In the genomic region with DNA sequence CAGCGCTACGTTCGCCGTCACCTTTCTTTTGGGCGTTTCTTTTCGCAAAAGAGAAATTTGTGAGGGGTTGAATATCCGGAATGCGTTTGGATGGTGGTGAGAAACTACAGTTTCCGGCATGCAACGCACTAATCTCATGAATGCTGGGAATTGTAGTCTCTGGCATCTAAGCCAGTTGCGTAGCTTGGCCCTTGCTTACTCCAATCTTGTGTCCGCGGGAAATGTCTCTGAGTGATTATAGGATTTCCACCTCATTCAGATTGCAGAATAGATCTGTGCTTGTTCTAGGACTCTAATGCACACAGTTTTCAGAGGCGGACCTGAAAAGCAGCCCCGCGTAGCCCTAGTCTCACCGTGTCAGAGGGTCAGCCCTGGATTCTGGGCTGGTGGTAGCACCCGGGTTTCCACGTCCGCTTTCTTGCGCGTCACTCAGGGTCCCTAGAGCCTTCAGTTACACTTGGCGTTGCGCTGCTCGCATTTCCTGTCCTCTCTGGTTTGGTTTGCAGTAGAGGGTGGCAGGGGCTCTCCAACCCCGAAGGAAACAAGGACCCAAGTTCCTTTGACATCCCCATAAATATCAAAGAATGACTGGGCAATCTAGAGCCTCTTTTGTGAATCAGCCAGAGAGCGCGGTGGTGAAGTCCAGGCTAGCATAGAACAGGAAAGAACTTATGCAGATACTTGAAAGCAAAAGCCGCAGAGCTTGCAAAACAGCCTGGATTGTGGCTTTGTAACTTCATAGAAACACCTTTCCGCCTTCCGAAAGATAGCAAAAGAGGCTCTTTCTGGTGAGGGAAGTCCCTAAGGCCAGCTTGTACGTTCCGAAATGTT, we compare ENCODE assay signal across 8 mouse cellular contexts. TPM values are rescaled to one million over a fixed set of nuclear protein-coding genes. Genes with fewer than 3 reads are reported as not detected.
DNase-seq lines count a peak whose midpoint lies in the region; ATAC-seq and TF ChIP-seq lines count a peak whose summit lies in the region.

No protein-coding gene starts in this region.

- TF ChIP-seq POLR2A in kidney, adult 2 months (IDR thresholded peaks at IDR 0.05; ENCODE audit: low read depth, low read length), result peak; percentile 14

- H3K9me3 ChIP-seq in forebrain, embryonic 13.5 days (replicated peaks), result no peaks in the 10 kb centered on the region
- H3K9me3 ChIP-seq in hindbrain, embryonic 10.5 days, result no peaks in the 10 kb centered on the region
- no peaks in the 10 kb centered on the region for H3K9me3 ChIP-seq in midbrain, embryonic 16.5 days (replicated peaks; ENCODE audit: control insufficient read depth, low read length, poor library complexity, severe bottlenecking)

- ATAC-seq in forebrain, embryonic 13.5 days, result peak; percentile 90
- peak; percentile 94 for ATAC-seq in midbrain, embryonic 16.5 days

- peak overlapping the region; percentile 93 for H3K4me2 ChIP-seq in forebrain, embryonic 13.5 days
- H3K4me2 ChIP-seq in midbrain, embryonic 16.5 days (ENCODE audit: low read length), result peak overlapping the region; percentile 70

- no peaks in the 10 kb centered on the region for H3K27me3 ChIP-seq in kidney, adult 2 months (replicated peaks; ENCODE audit: control insufficient read depth, insufficient read depth, low read length)
- H3K27me3 ChIP-seq in forebrain, embryonic 13.5 days, result no peaks in the 10 kb centered on the region
- H3K27me3 ChIP-seq in hindbrain, embryonic 10.5 days (ENCODE audit: insufficient read depth, poor library complexity, severe bottlenecking), result no peaks in the 10 kb centered on the region
- no peaks in the 10 kb centered on the region for H3K27me3 ChIP-seq in midbrain, embryonic 16.5 days (ENCODE audit: control insufficient read depth, insufficient read depth, low read depth, low read length)

- peak overlapping the region; percentile 71 for H3K9ac ChIP-seq in forebrain, embryonic 13.5 days
- peak overlapping the region; percentile 75 for H3K9ac ChIP-seq in midbrain, embryonic 16.5 days (ENCODE audit: low read depth, low read length)

- peaks cover 14% of the 10 kb centered on the region; the same call in 1 of the 2 replicates for H3K4me1 ChIP-seq in kidney, adult 2 months (ENCODE audit: control insufficient read depth, insufficient read depth, low read length)
- H3K4me1 ChIP-seq in forebrain, embryonic 13.5 days, result peaks cover 40% of the 10 kb centered on the region
- H3K4me1 ChIP-seq in hindbrain, embryonic 10.5 days (replicated peaks), result peaks cover 36% of the 10 kb centered on the region
- peaks cover 34% of the 10 kb centered on the region for H3K4me1 ChIP-seq in midbrain, embryonic 16.5 days (ENCODE audit: control insufficient read depth, insufficient read depth, low read length)

- peaks cover 9% of the 10 kb centered on the region; the same call in 1 of the 2 replicates for H3K36me3 ChIP-seq in kidney, adult 2 months (ENCODE audit: control insufficient read depth, insufficient read depth, low read length)
- H3K36me3 ChIP-seq in forebrain, embryonic 13.5 days (ENCODE audit: poor library complexity, severe bottlenecking), result peaks cover 19% of the 10 kb centered on the region
- H3K36me3 ChIP-seq in hindbrain, embryonic 10.5 days, result peaks cover 30% of the 10 kb centered on the region
- H3K36me3 ChIP-seq in midbrain, embryonic 16.5 days (ENCODE audit: control insufficient read depth, insufficient read depth, low read length), result peaks cover 7% of the 10 kb centered on the region; the same call in 1 of the 2 replicates

- DNase-seq in kidney, adult 2 months, result peak; percentile 96
- no peak for DNase-seq in kidney, adult 8-10 months
- peak; percentile 76 to 82 for DNase-seq in adrenal gland, postnatal 36 days
- DNase-seq in hindbrain, embryonic 10.5 days (ENCODE audit: low spot score), result peak; percentile 87
- DNase-seq in liver, result peak; percentile 79
- peak; percentile 69 to 87 for DNase-seq in spleen, postnatal 4 days (ENCODE audit: low spot score in 2 of 2)

- WGBS in kidney, adult 2 months, result 3% methylated on average over 33 of the region's 33 CpGs
- 5% methylated on average over 33 of the region's 33 CpGs for WGBS in forebrain, embryonic 13.5 days
- WGBS in hindbrain, embryonic 10.5 days, result 6% methylated on average over 33 of the region's 33 CpGs
- 5% methylated on average over 33 of the region's 33 CpGs for WGBS in midbrain, embryonic 16.5 days

- H3K4me3 ChIP-seq in kidney, adult 2 months (ENCODE audit: insufficient read depth, low read depth, low read length), result peak overlapping the region; percentile 57
- H3K4me3 ChIP-seq in forebrain, embryonic 13.5 days, result peak overlapping the region; percentile 91
- peak overlapping the region; percentile 94 for H3K4me3 ChIP-seq in hindbrain, embryonic 10.5 days
- peak overlapping the region; percentile 59 for H3K4me3 ChIP-seq in midbrain, embryonic 16.5 days (ENCODE audit: low read depth, low read length)

- TF ChIP-seq CTCF in kidney, adult 2 months (conservative IDR thresholded peaks at IDR 0.05; ENCODE audit: insufficient read depth, insufficient read length, low read depth, low read length), result no peak

- peak overlapping the region; percentile 89 for H3K27ac ChIP-seq in kidney, adult 2 months (ENCODE audit: insufficient read depth, low read depth, low read length)
- peak overlapping the region; percentile 94 for H3K27ac ChIP-seq in forebrain, embryonic 13.5 days
- H3K27ac ChIP-seq in hindbrain, embryonic 10.5 days, result peak overlapping the region; percentile 98
- H3K27ac ChIP-seq in midbrain, embryonic 16.5 days (ENCODE audit: low read length), result peak overlapping the region; percentile 95

RNA-seq across cellular contexts. Expression of a gene that starts 0.5 kb away (rescaled TPM):
- polyA plus RNA-seq in kidney, adult 2 months (2012; rRNA removed), result 1.7 and 1.8 TPM in 2 replicates
- 1 to 10 TPM; 1.7 to 2.1 TPM for total RNA-seq in adrenal gland, postnatal 36 days (2021)
- 1.3 and 1.7 TPM in 2 replicates for polyA plus RNA-seq in forebrain, embryonic 13.5 days (2015; fragmentation: Nextera tagmentation; extraction: Ambion mirVana)
- polyA plus RNA-seq in hindbrain, embryonic 10.5 days (2016; fragmentation: Nextera tagmentation; extraction: Ambion mirVana), result 2.9 TPM in 2 replicates
- 2.5 and 2.8 TPM in 2 replicates for polyA plus RNA-seq in midbrain, embryonic 16.5 days (2015; fragmentation: Nextera tagmentation; extraction: Ambion mirVana)

RNA-seq across cellular contexts. Expression of a gene that starts 0.8 kb away (rescaled TPM):
- 47.4 and 64.6 TPM in 2 replicates for polyA plus RNA-seq in kidney, adult 2 months (2012; rRNA removed)
- total RNA-seq in adrenal gland, postnatal 36 days (2021), result 100 to 1,000 TPM; 685 to 750 TPM
- 341 and 372 TPM in 2 replicates for polyA plus RNA-seq in forebrain, embryonic 13.5 days (2015; fragmentation: Nextera tagmentation; extraction: Ambion mirVana)
- 412 and 566 TPM in 2 replicates for polyA plus RNA-seq in hindbrain, embryonic 10.5 days (2016; fragmentation: Nextera tagmentation; extraction: Ambion mirVana)
- polyA plus RNA-seq in midbrain, embryonic 16.5 days (2015; fragmentation: Nextera tagmentation; extraction: Ambion mirVana), result 286 and 330 TPM in 2 replicates

RNA-seq across cellular contexts. Expression of a gene that starts 57.6 kb away (rescaled TPM):
- polyA plus RNA-seq in kidney, adult 2 months (2012; rRNA removed), result not detected in 2 replicates
- 10 to 100 TPM; 10.7 to 17.5 TPM for total RNA-seq in adrenal gland, postnatal 36 days (2021)
- not detected in 2 replicates for polyA plus RNA-seq in forebrain, embryonic 13.5 days (2015; fragmentation: Nextera tagmentation; extraction: Ambion mirVana)
- not detected in 2 replicates for polyA plus RNA-seq in hindbrain, embryonic 10.5 days (2016; fragmentation: Nextera tagmentation; extraction: Ambion mirVana)
- polyA plus RNA-seq in midbrain, embryonic 16.5 days (2015; fragmentation: Nextera tagmentation; extraction: Ambion mirVana), result not detected in 2 replicates

Comparison
In these comparisons a context has a peak if more than half of its experiments do, and no peak if none do; other contexts are left out.
1. DNase-seq: peak in kidney, adult 2 months (single experiment), adrenal gland, postnatal 36 days (2 of 2), hindbrain, embryonic 10.5 days (single experiment), liver (single experiment) and spleen, postnatal 4 days (2 of 2); none in kidney, adult 8-10 months (0 of 2).
2. Peak in every context shown above with its lines, with median percentiles within 50 percentile points of each other: H3K27ac ChIP-seq and H3K4me3 ChIP-seq.